Mouse (Mus musculus) testis, postnatal 14 days (tissue): ENCODE data around the gene Lmntd1.
A peak's percentile ranks its signal among the peaks of the same experiment; 100 is the strongest.

Source experiments
- DNase-seq: peaks from one replicate; pipeline ENCODE4 v3.0.0; 2021; ENCODE audit warnings: low spot score

Gene Lmntd1

DNA sequence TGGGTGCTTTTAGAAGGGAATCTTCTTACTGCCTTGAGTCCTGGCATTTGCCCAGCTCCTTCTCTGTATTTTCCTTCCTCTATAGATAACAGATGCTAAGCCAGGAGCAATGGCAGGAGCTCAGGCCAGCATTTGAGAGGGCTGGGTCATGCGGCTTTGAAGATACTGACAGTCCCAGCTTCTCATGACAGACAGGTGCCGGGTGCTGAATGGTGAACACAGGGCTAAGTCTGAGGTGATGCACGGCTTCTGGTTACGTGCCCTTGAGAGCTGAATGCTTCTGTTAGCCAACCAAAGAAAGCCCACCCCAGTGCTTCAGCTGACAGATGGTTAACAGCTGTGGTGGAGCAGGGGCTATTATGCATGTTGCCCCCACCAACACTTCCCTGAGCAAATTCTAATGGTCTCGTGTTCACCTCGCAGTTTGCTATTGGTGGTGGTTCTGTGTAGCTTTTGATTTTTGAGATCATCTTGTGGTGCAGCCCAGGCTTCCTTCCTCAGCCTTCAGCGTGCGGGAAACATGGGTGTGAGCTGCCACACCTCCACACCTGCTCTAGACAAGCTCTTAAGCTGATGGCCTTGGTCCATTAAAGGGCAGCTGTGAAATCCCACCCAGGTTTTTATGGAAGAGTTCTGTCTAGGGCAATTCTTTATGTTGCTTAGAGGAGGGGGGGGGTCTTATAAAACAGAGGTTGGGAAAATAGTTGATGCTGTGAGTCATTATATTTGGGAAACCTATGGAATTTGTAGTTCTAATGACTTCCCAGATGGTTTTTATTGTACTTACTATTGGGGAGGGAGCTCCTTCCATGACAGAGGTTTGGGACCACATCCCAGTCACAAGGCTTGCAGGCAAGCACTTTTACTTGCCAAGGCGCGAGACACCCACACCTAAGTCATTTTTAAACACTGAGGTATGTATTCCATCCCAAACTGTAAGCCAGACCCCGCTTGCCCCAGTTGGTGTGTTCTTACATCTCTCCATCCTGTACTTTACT lies 181.1 kb downstream of the Lmntd1 start:
- DNase-seq, result no peak

- no peak for DNase-seq
These were observed 182.4 kb downstream of the Lmntd1 start for GRCm38 (mm10) chr6:145431747-145432146.

DNA sequence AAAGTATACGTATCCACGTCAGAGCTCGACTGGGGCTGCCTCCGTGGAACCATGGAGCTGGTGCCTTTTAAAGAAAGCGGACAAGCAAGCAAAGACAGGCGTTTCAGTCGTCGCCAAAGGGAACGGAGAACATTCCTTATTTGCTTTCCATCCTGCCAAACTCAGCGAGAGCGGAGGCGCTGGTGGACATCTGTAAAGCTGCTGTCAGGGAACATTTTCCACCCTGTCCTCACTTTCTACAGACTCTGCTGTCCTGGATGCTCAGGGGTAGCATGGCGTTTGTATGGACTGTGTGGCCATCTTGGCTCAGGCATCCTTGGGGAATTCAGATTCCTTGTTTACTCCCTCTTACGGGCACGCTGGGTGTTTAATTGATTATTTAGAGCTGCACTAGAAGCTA lies 186.7 kb downstream of the Lmntd1 start:
- no peak for DNase-seq

GRCm38 (mm10) chr6:145426501-145426900 lies 187.6 kb downstream of the Lmntd1 start:
- no peak for DNase-seq

DNA sequence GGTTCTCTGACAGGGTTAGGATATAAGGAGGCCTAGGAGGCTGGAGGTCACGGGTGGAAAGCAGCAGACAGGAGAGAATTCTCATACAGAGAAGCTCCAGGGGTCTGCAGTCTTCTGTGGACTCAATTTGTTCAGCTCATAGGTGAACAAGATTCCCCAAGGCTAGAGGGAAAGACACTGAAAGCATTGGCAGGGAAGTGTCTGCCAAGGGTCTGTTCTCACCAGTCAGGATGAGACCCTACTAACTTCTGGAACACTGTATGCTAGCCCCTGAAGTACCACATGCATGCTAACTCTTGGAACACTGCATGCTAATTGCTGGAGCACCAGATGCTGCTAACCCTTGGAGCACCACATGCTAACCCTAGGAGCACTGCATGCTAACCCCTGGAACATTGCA lies 190.0 kb downstream of the Lmntd1 start:
- no peak for DNase-seq

- DNase-seq, result no peak
These were observed 190.6 kb downstream of the Lmntd1 start for GRCm38 (mm10) chr6:145423484-145423883.

DNA sequence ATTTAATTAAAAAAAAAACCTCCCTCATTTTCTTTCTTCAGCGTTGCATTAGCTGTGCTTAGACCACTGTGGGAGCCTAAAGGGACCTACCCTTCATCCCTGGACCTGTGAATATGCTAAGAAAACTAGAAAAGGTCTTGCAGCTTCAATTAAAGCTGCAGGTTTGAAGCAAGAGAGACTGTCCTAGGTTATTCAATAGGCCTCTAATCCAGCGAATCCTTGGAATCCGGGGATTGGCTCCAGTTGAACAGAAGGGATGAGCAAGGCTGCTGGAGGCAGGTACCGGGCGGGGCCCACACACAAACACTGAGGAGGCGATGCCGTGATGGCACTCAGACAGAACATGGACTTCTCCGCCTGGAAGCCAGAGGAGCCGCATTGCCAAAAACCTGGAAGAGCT lies 192.5 kb downstream of the Lmntd1 start:
- no peak for DNase-seq

DNA sequence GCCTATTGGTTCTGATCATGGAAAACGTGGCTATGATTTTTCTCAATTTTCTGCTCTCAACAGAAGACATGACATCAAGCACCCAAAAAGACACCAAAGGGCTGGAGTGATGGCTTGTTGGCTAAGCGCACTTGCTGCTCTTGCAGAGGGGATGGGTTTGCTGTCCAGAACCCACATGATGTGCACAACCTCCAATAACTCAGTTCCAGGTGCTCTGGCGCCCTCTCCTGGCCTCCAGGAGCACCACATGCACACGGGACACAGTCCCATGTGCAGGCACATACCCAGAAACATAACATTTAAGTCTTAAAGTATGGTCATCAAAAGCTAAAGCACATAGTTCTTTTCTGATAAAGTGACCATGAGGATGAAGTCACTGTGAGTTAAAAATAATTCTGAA lies 193.7 kb downstream of the Lmntd1 start:
- no peak for DNase-seq

DNA sequence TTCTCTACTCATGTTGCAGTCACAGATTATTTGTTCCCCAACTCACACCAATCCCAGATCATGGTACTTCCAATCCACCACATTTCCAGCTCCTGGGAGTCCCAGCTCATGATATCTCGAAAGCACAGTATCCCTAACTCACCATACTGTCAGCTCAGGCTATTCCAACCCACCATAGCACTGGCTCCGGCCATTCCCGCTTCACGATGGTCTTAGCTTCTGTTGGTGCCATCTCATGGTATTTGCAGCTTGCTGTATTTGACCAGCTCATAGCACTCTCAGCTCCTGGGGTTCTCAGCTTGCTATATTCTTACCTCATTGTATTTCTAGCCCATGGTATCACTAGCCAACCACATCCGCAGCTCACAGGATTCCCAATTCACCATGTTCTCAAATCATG lies 195.3 kb downstream of the Lmntd1 start:
- DNase-seq, result no peak

DNA sequence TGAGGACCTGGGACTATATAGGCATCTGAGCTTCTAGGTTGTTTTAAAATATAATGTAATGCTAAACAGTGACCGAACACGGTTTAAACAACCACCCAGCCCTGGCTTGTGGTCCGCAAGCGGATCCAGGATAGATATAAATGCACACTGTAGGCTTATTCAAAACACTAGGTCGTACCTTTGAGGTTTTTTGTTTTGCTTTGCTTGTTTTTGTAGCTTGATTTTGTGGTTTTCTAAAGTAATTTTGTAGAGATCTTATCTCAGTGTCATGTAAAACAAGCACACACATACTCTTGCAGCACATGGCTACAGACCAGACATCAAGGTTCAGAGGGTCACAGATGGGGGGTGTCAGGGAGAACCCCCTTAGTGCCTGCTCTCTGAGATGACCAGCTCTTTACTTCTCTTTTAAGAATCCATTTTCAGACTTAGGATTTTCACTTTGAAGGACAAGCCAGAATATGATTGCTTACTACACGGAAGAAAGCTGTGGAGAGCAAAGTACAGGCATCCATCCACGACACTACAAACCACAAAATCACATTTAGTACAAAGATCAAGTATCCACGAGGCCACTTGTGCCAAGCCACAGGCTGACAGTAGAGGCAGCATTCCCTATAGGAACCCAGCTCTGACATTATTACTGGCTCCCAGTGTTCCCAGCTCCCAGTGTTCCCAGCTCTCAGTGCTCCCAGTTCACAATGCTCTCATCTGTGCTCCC lies 196.2 kb downstream of the Lmntd1 start:
- no peak for DNase-seq

DNA sequence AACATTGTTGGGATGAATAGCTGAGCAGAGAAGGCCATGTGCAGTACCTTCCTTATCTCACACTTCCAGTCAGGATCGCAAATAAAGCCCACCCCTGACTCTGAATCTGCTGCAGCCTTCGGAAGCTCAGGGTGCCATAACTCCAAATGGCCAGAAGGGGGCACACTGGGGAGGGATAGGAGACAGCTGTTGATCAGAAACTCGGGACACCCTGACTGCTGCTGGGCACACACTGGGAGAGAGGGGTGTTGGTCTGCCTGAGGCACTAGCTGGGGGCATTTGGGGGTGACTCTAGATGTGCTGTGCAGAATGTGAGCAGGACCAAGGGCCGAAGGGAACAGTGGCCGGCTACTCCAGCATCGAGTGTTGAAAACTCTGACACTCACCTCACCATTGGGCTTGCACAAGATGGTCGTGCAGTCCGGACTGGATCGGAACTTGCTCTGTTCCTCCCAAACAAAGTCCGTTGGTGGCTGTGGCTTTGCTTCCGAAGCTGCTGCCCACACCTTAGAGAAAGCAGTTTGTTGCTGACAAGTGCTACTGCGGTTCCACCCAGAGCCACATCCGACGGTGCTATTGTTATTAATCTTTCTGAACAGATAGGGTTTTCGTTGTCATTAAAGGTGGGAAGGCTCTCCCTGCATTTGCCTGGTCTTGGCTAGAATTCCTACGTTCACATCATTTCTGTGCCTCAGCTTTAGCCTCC lies 197.0 kb downstream of the Lmntd1 start:
- peak; percentile 46 for DNase-seq

DNA sequence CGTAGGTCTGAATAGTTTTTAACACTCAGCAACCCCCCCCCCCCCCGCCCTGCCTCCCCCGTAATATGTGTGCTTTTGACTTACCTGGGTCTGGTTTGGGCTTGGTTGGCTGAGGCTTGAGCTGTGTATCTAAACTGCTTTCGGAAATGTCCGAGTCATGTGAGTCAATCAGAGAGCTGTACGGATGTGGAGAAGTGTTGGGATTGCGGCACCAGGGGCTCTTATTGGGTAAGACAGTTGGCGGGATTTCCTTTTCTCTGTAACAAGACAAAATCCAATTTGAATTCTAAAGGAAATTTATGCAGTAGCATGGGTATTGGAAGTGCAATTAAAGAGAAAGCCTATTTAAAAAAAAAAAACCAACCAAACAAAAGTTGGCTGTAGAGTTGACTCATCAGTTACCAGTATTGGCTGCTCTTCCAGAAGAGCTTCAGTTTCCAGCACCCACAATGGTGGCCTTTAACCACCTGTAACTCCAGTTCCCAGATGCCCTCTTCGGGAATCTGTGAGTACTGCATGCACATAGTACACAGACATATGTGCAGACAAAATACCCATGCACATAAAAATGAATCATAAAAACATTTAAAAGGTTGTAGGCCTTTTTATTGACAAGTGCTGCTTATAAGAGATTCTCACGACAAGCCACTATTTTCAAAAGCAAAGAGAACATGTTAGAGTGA lies 209.6 kb downstream of the Lmntd1 start:
- DNase-seq, result no peak

- no peak for DNase-seq
These were observed 213.0 kb downstream of the Lmntd1 start for GRCm38 (mm10) chr6:145401140-145401539.

DNA sequence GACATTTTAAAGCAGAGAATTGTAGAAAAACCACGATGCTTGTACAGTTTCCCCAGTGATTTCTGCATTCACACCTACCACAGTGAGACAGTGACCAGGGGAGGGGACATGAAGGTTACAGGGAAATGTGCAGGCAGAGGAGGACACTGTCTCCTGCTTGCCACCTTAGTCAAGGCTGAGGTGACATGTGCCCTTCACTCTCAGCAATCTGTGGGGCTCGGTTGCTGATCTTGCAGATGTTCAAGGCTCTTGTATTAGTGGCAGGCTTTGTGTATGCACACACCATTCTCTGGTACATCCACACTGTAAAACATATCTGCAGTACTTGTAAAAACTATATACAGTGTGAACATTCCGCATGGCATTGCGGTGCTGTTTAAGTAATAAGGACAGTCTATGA lies 216.2 kb downstream of the Lmntd1 start:
- DNase-seq, result no peak

DNA sequence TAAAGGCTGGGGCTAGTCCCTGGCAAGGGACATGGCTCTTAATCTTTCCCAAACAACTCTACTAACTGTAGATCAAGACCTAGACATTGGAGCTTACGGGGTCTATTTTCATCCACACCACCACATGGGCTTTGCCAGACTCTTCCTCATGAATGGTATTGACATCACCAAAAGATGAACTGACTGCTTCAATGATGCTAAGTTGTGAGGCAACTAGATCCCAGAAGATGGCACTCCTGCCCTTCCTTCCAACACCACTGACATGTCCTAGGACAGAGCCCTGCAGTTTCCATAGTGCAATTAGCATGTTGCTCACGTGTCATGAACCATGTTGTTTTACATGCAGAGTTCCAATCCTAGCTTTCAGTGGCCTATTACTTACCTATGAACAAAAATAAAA lies 217.6 kb downstream of the Lmntd1 start:
- DNase-seq, result no peak

GRCm38 (mm10) chr6:145390421-145390820 lies 223.7 kb downstream of the Lmntd1 start:
- no peak for DNase-seq

DNA sequence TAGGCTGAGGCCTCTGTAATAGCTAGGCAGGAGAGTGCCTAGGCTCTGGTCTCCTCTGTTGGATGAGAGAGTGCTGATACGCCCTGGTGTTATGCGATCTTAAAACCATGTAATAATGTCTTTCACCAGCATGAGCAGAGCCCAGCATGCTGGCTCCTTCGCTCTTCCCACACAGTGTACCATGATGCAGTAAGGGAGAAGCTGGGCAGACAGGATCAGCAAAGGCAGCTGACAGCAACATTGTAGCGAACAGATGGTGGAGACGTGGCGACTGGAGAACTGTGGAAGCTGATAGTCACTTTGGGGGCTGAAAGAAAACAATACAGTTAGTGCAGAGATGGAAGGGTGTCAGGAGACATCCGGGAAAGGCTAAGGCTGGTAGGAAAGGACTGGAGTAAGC lies 224.2 kb downstream of the Lmntd1 start:
- peak; percentile 57 for DNase-seq

- DNase-seq, result no peak
These were observed 226.7 kb downstream of the Lmntd1 start for GRCm38 (mm10) chr6:145387378-145387777.

GRCm38 (mm10) chr6:145382586-145383380 lies 231.3 kb downstream of the Lmntd1 start:
- DNase-seq, result no peak

DNA sequence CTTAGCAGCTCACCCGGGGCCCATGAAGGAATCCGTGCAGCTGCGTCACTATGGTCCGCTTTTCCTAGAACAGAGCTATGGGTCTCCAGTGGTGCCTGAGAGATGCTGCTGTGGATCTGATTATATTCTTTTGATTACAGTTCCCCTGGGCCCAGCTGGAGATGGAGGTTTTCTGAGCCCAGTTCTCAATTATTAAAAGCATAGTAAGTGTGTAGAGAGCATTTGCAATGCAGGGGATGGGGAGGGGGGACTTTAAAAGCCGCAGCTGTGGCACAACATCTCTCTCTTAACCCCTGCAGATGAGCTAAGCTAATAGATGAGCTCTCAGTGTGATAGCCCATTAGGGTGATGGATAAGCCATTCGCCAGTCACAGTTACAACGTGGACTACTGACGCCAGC lies 233.2 kb downstream of the Lmntd1 start:
- no peak for DNase-seq

GRCm38 (mm10) chr6:145379175-145379574 lies 234.9 kb downstream of the Lmntd1 start:
- DNase-seq, result no peak
